Mouse (Mus musculus) stomach, embryonic 14.5 days (tissue): ENCODE measurements around the gene Gpr19. TPM values are rescaled to one million over a fixed set of nuclear protein-coding genes. Genes with fewer than 3 reads are reported as not detected.

ENCODE experiments used
- ATAC-seq: fragments of 200-750 bp; cut with Nextera tagmentation; 2 replicates; pipeline ENCODE4 v1.8.0; 2017; ENCODE audit warnings: low read depth, moderate TSS enrichment; ENCODE audit not compliant: insufficient number of reproducible peaks, insufficient read depth, low FRiP score
- H3K27ac ChIP-seq: fragments of 300-500 bp; sonication (generic); 2 replicates; pipeline ENCODE4 v1.5.1; 2014; ENCODE audit warnings: mild to moderate bottlenecking, low read length, moderate library complexity, mixed read lengths
- H3K27me3 ChIP-seq: fragments of 300-500 bp; sonication (generic); 2 replicates; pipeline ENCODE4 v1.6.1; 2014; ENCODE audit warnings: low read length, control low read depth, mixed read lengths; ENCODE audit not compliant: control insufficient read depth, insufficient read depth
- H3K36me3 ChIP-seq: fragments of 300-500 bp; sonication (generic); 2 replicates; pipeline ENCODE4 v1.6.1; 2014; ENCODE audit warnings: mild to moderate bottlenecking, control low read depth, low read length, moderate library complexity, mixed read lengths; ENCODE audit not compliant: control insufficient read depth, insufficient read depth
- H3K4me1 ChIP-seq: fragments of 300-500 bp; sonication (generic); 2 replicates; pipeline ENCODE4 v1.6.1; 2014; ENCODE audit warnings: low read length, control low read depth, mixed read lengths; ENCODE audit not compliant: control insufficient read depth, insufficient read depth
- H3K4me2 ChIP-seq: fragments of 300-500 bp; sonication (generic); replicated peaks from 2 replicates; pipeline ENCODE4 v1.6.1; 2014; ENCODE audit warnings: low read depth, low read length, control low read depth
- H3K4me3 ChIP-seq: fragments of 300-500 bp; sonication (generic); 2 replicates; pipeline ENCODE4 v1.5.1; 2014; ENCODE audit warnings: low read depth, low read length, control low read depth
- H3K9ac ChIP-seq: fragments of 300-500 bp; sonication (generic); replicated peaks from 2 replicates; pipeline ENCODE4 v1.6.1; 2014; ENCODE audit warnings: low read depth, mild to moderate bottlenecking, control low read depth, low read length, moderate library complexity, mixed read lengths
- H3K9me3 ChIP-seq: fragments of 300-500 bp; sonication (generic); 2 replicates; pipeline ENCODE4 v1.6.1; 2016; ENCODE audit warnings: low read depth, low read length, control low read depth; ENCODE audit not compliant: control insufficient read depth
- WGBS: fragments of 180-500 bp; shearing (Covaris S2); extraction: QIAGEN DNeasy Blood & Tissue Kit; methylation state at CpG from one replicate; pipeline ENCODE4 v1.1.7; 2014; 5-methylcytosine and 5-hydroxymethylcytosine counted together
- polyA plus RNA-seq: library from polyadenylated mRNA; unstranded; fragments of >200 nt; fragmentation: Nextera tagmentation; extraction: Ambion mirVana; gene quantifications from 2 replicates; pipeline ENCODE4 v1.2.1, GENCODE M21; 2014

Gpr19 gene
- 11.2 and 12.3 TPM in 2 replicates for polyA plus RNA-seq

DNA sequence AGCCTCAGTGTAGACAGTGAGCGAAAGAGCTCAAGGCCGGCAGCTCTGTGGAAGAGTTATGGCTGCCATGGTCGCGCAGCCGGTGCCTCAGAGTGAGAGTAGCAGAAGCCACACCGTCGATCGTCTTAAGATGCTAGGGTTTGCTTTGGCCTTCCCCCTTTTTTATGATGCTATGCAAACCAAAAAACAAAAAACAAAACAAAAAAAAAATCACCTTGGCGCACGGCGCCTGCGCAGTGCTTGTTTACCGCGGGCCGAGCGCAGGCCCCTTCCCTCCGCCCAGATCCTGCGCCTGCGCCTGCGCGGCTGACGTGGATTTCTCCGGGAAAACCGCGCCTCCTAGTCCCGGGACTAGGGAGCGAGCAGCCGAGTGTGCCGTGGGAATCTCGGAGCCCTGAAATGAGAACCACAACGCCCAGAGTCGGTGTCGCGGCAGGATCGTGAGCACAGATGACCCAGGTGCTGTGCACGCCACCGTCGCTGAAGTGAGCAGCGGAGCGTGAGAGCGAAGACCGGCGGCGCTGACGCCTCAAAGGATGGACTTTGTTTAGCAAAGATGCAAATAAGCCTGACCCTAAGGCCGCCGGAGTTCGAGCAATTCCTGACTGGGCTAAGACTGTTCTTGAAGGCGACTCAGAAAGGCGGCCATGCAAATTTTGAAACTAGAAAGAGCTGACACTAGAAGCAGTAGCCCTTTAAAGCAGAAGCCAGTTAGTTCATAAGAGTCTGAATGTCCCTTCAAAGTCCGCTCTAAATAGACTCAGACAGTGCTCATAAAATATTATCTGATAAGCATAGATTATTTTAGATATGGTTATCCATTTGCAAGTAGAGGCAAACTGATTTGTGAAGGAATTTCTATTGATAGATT is at the start of gene Gpr19:
Gpr19 (minus strand) TSS at position 484 of the 871 bp plus-strand sequence.
- under 1% methylated on average over 51 of the region's 51 CpGs for WGBS
- ATAC-seq = peak; percentile 91
- H3K4me3 ChIP-seq = peak within 1 kb of the TSS; percentile 56

GRCm38 (mm10) chr6:134947311-134948087 is 49.1 kb upstream of the Gpr19 start:
- Histone ChIP-seq H3K27me3 (no peaks in the 10 kb centered on the region), H3K4me1 (0 out of 2 replicates have a peak, but pooled peaks cover 6% of the 10 kb centered on the region), H3K27ac (no peak overlapping the region), H3K9ac (no peak overlapping the region), H3K9me3 (no peaks in the 10 kb centered on the region), H3K4me2 (no peak overlapping the region), H3K4me3 (no peak overlapping the region), H3K36me3 (peaks cover 4% of the 10 kb centered on the region; the same call in 1 of the 2 replicates)
- ATAC-seq = no peak
- 50% methylated on average over 13 of the region's 13 CpGs for WGBS

More for the DNA sequence above, at the start of gene Gpr19:
- no peaks in the 10 kb centered on the region; the same call in 1 of the 2 replicates for H3K36me3 ChIP-seq
- peak within 1 kb of the TSS; percentile 78 for H3K9ac ChIP-seq
- H3K27ac ChIP-seq = peak within 1 kb of the TSS; percentile 100
- peak within 1 kb of the TSS; percentile 48 for H3K4me2 ChIP-seq
- no peaks in the 10 kb centered on the region for H3K27me3 ChIP-seq
- H3K4me1 ChIP-seq = 0 out of 2 replicates have a peak, but pooled peaks cover 5% of the 10 kb centered on the region
- no peaks in the 10 kb centered on the region for H3K9me3 ChIP-seq

GRCm38 (mm10) chr6:134946858-134947257 is 48.5 kb upstream of the Gpr19 start:
- no peak overlapping the region for H3K27ac ChIP-seq
- no peak overlapping the region for H3K4me3 ChIP-seq
- peaks cover 4% of the 10 kb centered on the region; the same call in 1 of the 2 replicates for H3K36me3 ChIP-seq
- WGBS = 77% methylated on average over 9 of the region's 9 CpGs
- H3K4me1 ChIP-seq = 0 out of 2 replicates have a peak, but pooled peaks cover 6% of the 10 kb centered on the region
- H3K9me3 ChIP-seq = no peaks in the 10 kb centered on the region
- ATAC-seq = no peak
- no peak overlapping the region for H3K4me2 ChIP-seq
- no peak overlapping the region for H3K9ac ChIP-seq
- H3K27me3 ChIP-seq = no peaks in the 10 kb centered on the region

DNA sequence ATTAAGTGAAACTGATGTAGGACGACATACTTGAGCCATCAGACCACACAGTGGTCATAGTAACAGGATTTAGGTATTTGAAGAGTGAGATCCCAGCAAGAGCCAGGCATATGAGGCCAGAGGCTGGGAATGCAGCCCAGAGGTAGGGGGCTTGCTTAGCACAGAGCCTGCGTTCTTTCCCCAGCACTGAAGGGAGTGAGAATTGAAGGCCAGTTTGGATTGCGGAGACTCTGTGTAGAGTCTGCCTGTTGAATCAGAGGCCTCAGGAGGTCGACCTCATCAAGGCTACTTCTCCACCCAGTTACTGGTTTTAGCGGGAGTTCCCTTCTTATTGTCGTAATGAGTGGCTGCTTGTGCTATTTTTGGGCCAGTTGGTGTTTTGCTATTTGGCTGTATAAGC is 47.7 kb upstream of the Gpr19 start:
- Histone ChIP-seq H3K4me2 (no peak overlapping the region), H3K9me3 (no peaks in the 10 kb centered on the region), H3K4me1 (0 out of 2 replicates have a peak, but pooled peaks cover 6% of the 10 kb centered on the region), H3K27me3 (no peaks in the 10 kb centered on the region), H3K27ac (no peak overlapping the region), H3K9ac (no peak overlapping the region), H3K4me3 (no peak overlapping the region), H3K36me3 (no peaks in the 10 kb centered on the region; the same call in 1 of the 2 replicates)
- WGBS = 72% methylated on average over 6 of the region's 6 CpGs
- no peak for ATAC-seq

DNA sequence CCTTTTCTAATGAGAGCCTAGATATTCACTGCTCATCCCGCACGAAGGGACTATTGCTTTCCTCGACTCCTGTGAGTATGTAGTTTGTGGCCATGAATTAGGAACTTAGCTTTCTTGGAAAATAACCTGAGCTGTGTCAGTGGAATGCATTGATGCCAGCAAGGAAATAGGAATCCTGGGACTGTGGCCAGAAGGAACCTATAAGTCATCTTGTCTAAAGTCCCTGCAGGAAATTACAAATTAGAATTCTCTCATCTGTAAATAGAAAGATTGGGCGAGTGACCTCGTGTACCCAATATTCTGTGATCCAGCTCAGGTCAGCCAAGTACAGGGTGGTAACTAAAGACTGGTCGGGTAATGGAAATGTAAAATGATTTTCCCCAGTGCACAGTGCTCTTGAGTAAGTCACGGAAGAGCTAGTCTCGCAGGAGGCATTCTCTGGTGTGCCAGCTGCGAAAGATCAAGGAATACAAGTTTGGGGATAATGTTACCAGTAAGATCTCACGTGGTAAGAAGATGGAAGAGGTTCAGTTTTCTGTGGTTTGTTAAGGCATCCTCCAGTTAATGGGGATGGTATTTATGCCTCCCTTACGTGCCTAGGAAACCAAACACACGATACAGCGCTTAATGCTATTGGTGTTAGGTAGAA is 45.5 kb upstream of the Gpr19 start:
- no peaks in the 10 kb centered on the region; the same call in 1 of the 2 replicates for H3K36me3 ChIP-seq
- no peaks in the 10 kb centered on the region for H3K9me3 ChIP-seq
- no peaks in the 10 kb centered on the region for H3K27me3 ChIP-seq
- H3K4me1 ChIP-seq = 0 out of 2 replicates have a peak, but pooled peaks cover 6% of the 10 kb centered on the region
- no peak overlapping the region for H3K9ac ChIP-seq
- no peak overlapping the region for H3K4me3 ChIP-seq
- no peak overlapping the region for H3K4me2 ChIP-seq
- 57% methylated on average over 13 of the region's 13 CpGs for WGBS
- ATAC-seq = no peak
- H3K27ac ChIP-seq = no peak overlapping the region

DNA sequence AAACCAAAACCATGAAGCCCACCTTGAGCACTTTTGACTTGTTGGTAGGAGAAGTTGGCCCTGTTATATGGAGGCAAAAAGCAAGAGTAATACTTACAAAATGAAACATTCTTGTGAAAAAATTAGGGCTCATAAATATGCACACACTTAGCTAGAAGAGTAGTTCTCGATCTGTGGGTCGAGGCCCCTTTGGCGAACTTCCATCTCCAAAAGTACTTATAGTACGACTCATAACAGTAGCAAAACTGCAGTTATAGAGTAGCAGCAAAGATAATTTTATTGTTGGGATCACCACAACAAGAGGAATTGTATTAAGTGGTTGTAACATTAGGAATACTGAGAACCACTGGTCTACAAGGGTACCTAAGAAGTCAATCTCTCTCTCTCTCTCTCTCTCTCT is 41.4 kb upstream of the Gpr19 start:
- H3K4me2 ChIP-seq = no peak overlapping the region
- H3K27ac ChIP-seq = no peak overlapping the region
- no peak for ATAC-seq
- 0 out of 2 replicates have a peak, but pooled peaks cover 6% of the 10 kb centered on the region for H3K4me1 ChIP-seq
- no peaks in the 10 kb centered on the region for H3K9me3 ChIP-seq
- no peak overlapping the region for H3K9ac ChIP-seq
- H3K4me3 ChIP-seq = no peak overlapping the region
- 83% methylated on average over 4 of the region's 4 CpGs for WGBS
- no peaks in the 10 kb centered on the region; the same call in 1 of the 2 replicates for H3K36me3 ChIP-seq
- no peaks in the 10 kb centered on the region for H3K27me3 ChIP-seq

- Histone ChIP-seq H3K4me2 (no peak overlapping the region), H3K9ac (no peak overlapping the region), H3K36me3 (no peaks in the 10 kb centered on the region), H3K4me3 (no peak overlapping the region), H3K27me3 (no peaks in the 10 kb centered on the region), H3K4me1 (peaks cover 9% of the 10 kb centered on the region; the same call in 1 of the 2 replicates), H3K27ac (no peak overlapping the region), H3K9me3 (no peaks in the 10 kb centered on the region)
- WGBS = 91% methylated on average over 5 of the region's 5 CpGs
- ATAC-seq = no peak
These were observed 35.9 kb upstream of the Gpr19 start for GRCm38 (mm10) chr6:134934305-134934704.

DNA sequence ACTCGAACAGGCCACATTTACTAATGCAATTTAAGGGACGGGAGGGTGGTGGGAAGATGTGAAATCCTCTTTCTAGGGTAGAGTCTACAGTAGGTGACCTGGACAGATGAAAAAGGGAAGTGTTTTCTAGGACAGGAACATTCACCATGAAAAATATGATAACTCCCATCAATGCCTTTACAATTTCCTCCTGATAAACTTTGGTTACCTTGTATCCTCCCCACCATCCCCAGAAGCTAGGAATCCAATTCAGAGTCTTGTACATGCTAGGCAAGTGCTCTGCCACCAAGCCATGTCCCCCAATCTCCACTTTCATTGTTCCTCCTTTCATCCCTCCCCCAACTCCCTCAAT is 34.8 kb upstream of the Gpr19 start:
- 81% methylated on average over 2 of the region's 2 CpGs for WGBS
- H3K9me3 ChIP-seq = no peaks in the 10 kb centered on the region
- H3K4me3 ChIP-seq = no peak overlapping the region
- no peaks in the 10 kb centered on the region for H3K36me3 ChIP-seq
- no peak for ATAC-seq
- H3K27me3 ChIP-seq = no peaks in the 10 kb centered on the region
- no peak overlapping the region for H3K4me2 ChIP-seq
- no peak overlapping the region for H3K27ac ChIP-seq
- H3K9ac ChIP-seq = no peak overlapping the region
- peaks cover 9% of the 10 kb centered on the region; the same call in 1 of the 2 replicates for H3K4me1 ChIP-seq
